Mouse (Mus musculus) G1E-ER4 (cell line): ENCODE results near the gene Azi2. TPM values are rescaled to one million over a fixed set of nuclear protein-coding genes. Genes with fewer than 3 reads are reported as not detected.

ENCODE experiments used
- GATA1 ChIP-seq: IDR thresholded peaks from one replicate; pipeline ENCODE4 v1.8.0; 2012; ENCODE audit warnings: low read length, inconsistent platforms
- polyA plus RNA-seq: library from polyadenylated mRNA; stranded (reverse); fragments of >175 nt; gene quantifications from 2 replicates; pipeline ENCODE4 v1.2.3, GENCODE M21; 2012

Azi2 gene
- polyA plus RNA-seq, result 68.4 and 86.5 TPM in 2 replicates

DNA sequence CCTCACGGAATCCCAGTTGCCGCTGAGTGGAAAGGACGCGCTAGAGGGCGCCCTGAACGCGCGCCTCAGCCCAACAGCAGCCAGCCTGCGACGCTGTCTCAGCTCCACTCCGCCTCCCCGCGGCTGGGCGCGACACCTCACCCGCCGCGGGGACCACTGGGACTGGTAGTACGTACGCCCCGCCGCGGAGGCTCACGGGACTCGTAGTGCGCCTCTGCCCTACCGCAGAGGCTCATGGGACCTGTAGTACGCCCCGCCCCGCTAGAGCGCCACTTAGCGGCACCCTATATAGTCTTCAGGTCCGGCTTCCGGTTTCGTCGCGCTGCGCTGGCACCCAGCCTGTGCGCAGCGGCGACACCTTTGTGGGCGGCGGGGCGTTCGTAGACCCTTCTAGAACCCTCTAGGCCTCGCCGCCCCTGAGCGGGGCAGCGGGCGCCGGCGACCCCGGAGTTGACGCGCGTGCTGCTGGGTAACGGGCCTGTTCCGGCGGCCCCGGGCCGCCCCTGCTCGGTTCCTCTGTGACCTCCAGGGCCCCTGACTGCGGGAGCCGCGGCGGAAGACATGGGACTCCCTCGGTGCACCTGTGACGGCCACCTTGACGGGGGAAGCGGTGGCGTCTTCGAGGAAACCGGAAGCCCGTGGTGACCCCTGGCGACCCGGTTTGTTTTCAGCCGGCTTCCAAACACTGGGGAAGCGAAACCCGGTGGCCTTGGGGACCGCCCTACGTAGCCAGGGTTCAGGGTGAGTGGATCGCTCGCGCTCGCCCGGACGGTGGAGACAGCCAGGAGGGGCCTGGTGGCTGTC is at the start of gene Azi2:
Azi2 (plus strand) TSS at position 282 of the 804 bp plus-strand sequence.
- no peak for TF ChIP-seq GATA1

DNA sequence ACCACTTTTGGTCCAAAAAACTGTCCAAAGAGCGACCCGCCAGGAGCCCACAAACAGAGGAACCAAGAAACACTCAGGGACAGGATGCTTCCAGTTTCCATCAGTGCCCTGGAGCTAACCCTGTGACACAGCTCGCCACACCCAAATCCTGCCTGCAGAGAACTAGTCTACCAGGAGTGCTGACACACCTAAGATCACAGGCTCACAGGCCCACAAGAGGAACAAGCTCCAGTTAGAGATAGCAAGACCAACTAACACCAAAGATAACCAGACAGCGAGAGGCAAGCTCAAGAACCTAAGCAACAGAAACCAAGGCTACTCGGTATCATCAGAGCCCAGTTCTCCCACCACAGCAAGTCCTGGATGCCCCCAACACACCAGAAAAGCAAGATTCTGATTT is 43.7 kb upstream of the Azi2 start:
- TF ChIP-seq GATA1, result no peak

DNA sequence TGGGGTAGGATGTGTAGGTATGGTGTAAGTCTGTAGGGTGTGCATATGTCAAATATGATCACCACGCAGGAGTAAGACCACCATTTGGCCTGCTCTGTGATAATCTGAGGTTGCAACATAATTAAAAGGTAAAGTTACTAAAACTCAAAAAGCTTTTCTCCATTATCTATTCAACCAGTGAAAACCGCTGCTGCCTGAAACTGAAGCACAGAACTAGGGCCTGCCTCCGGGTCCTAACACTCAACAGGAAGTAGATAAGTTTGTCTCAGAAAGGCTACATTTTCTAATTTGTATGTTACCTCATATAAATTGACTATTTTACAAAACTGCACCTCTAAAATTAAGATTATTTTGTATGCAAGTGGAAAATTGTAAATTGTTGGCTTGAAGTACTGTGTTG is 38.8 kb upstream of the Azi2 start:
- TF ChIP-seq GATA1, result no peak

DNA sequence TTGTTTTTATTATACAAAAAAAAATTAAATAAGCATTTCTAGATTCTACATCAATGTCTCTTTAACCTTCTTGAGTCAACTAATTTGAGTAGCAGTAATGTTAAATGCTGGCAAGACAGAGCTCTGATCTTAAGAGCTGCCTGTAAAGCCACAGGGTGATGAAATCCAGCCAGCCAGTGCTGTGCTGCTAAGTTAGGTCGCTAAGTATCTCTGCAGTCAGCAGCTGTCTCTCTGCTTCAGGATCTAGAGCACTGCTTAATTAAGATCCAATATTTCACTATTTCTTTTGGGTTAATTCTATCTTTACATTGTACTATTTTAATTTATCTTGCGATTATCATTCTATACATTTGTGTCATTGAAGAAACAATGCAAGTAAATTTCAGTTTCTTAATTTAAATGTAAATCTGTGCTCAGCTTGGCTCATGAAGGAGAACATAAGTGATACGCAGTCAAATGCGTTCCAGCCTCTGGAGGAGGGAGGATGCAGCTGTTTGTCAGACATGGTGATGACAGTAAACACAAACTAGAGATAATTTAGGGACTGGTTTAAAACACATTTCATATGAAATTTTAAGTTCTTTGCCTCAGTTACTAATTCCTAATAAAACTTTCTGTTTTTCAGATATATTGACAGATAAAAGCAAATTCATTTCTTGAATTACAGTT is 36.9 kb upstream of the Azi2 start:
- TF ChIP-seq GATA1, result no peak

DNA sequence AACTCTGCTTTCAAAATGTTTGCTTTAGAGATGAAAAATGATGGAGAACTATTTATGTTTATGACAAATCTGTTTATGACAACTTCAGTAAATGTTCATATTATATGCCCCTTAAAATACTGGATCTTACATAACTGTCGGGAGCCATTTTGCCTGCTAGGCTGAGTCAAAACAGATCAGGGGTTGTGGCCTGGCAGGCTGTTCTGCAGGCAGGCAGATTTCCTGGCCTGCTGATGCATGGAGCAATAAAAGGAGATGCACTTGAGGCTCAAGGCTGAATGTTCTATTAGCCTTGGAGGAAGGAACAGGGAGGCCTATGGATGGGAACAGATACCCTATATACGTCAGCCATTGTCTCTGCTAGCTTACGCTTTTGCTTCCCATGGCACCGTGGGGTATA is 36.4 kb upstream of the Azi2 start:
- no peak for TF ChIP-seq GATA1

DNA sequence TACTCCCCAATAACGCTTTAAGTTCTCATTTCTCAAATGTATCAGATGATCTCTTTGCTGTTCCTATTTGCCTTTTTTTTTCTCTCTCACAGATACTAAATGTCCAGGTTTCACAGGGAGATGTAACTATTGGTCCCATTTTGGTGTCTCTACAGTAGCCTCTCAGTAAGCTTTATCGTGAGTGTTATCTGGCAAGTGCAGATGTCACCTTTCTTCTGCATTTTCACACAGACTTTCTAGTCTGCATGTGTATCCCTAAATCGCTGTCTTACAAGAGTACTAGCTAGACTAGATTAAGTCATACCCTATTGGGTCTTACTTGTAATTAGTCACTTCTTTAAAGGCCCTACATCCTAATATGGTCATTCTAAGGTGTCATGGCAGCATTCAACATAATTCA is 27.4 kb upstream of the Azi2 start:
- no peak for TF ChIP-seq GATA1

DNA sequence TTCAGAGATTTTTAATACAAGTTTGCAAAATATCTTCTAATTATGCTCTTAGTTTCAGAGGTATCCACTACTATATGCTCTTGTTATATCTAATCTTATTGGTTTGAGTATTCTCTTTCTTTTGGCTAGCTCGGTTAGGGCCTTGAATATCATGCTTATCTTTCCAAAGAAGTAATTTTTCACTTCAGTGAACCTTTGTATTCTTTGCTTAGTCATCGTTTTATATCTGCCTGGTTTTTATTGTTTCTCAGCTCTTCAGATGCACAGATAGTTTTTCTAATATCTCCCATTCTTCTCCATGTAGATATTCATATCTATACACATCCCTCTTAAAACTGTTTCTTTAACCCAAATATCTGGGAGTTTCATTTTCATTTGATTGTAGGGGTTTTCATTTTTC is 15.3 kb upstream of the Azi2 start:
- no peak for TF ChIP-seq GATA1

DNA sequence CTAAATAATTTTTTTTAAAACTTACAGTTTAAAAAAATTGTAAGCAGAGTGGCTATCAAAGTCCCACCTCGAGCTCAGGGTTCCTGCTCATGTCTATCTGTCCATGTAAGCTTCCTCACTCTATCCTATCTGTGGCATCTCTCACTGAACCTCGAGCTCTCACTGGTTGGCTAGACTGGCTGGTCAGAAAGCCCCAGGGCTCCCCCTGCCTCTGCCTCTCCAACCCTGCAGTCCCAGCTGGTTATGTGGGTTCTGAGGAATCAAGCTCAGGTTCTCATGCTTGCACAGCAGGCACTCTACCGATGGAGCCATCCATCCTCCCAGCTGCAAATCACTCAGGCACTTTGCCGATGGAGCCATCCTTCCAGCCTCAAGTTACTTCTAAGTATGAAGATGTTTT is 10.8 kb upstream of the Azi2 start:
- no peak for TF ChIP-seq GATA1

DNA sequence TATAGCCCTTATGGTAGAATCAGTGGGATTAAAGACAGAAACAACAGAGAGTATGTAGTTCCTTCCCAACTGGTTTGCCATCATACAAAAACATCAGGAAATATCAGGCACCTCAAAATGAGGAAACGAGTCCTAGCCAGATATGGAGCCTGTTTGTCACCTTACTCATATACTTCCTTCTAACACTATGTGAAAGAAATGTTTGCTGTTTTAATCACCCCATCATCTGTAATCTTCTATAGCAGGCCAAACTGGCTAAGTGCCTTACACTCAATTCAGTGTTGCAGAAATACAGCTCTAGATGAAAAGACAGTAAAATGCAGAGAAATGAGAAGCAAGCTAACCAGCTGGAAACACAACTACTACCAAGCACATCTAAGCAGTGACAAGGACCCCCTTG is 10.0 kb upstream of the Azi2 start:
- no peak for TF ChIP-seq GATA1

DNA sequence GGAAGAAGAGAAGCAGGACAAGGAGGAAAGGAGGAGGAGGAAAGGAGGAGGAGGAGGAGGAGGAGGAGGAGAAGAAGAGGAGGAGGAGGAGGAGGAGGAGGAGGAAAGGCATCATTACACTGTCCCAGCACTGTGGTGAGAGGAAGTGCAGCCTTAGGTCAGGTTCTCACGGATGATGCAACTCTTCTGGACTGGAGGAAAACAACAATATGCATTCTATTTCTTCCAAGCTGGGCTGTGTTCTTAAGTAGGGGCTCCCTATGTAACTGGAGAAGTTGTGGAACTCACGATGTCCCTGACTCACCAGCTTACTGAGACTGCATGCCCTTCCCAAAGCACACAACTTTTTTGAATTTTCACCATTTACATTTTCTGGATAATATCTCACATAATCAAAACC is 8.6 kb upstream of the Azi2 start:
- TF ChIP-seq GATA1, result no peak

DNA sequence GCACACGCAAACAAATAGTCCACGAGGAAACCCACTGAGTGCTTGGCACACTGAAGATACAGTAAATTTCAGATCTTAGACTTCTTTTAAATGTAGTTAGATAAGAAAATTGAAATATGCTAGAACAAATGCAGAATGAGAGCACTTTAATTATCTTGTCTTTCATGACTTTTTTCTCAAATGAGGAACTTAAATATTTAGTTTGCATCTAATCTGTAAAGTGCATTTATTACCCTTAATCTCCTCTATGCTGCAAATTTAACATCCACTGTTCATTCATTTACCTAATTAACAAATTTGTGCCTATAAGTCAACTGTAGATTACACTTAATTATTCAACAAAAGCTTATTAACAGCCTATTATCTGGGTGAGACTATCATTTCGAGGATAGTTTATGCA is 5.3 kb upstream of the Azi2 start:
- TF ChIP-seq GATA1, result no peak

DNA sequence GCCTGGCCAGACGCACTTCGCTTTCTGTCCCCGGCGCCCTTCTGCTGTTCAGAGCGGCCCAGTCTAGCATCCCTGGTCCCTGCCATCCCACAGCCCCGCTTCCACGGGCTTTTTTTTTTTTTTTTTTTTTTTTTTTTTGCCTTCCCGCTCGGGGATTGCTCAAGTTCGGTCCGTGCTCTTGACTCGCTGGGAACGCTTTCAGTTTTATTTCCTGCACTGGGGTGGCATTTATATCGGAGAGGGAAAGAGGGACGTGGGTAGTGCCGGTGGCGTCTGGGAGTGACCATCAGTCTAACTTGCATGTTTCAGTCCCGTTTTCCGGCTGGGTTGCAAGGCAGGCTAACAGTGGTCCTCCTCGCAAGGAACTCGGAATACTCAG is 712 bp downstream of the Azi2 start:
- TF ChIP-seq GATA1, result no peak

DNA sequence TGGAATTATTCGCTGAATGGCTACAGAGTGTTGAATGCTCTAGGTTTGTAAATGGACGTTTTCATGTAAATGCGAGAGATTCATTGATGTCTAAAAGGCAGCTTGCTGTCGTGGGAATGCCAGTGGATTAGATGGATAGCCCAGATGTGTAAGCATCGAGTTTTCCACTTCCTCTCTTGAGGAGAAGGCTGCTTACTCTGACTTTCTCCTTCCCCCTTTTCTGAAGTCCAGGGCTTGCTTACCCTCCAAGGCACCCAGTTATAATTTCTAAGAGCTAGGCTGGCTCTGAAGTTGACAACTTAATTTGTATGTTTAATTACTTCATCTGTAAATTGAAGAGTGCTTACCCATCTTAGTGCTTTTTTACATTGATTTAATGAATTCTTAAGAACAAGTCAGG is 1.3 kb downstream of the Azi2 start:
- no peak for TF ChIP-seq GATA1

DNA sequence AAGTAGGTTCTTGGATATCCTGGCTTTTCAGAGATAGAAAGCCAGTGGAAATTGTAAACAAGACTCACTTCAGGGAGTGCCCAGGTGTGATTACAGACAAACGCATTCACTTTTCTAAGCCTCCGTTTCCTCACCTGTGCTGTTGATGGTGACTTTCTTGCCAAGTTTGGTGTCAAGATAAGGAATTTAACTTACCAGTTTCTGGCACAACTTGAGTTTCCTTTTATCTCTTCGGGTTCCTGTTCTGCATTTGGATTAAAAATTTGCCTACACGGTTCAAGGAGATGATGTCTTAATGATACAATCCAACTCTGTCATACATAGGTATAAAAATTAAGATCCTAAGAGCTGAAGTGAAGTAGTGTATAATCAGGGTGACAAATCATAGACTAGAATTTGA is 2.4 kb downstream of the Azi2 start:
- TF ChIP-seq GATA1, result no peak

DNA sequence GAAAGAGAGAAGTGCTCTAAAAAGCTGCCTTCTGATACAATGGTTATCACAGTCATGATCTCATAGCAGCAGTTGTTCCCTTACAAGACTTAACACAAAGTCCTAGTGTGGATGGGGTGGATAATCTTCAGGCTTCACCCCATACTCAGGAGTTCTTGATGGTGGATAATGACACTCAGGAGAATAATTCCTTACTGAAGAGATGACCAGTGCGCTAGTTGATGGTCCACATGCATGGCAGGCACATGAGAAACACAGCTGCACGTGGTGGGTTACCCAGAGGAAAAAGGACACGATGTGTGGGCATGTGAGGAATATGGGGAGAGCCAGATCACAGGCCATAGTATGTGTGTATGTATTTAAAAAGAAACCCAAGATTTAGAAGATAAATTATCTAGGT is 3.3 kb downstream of the Azi2 start:
- TF ChIP-seq GATA1, result no peak

DNA sequence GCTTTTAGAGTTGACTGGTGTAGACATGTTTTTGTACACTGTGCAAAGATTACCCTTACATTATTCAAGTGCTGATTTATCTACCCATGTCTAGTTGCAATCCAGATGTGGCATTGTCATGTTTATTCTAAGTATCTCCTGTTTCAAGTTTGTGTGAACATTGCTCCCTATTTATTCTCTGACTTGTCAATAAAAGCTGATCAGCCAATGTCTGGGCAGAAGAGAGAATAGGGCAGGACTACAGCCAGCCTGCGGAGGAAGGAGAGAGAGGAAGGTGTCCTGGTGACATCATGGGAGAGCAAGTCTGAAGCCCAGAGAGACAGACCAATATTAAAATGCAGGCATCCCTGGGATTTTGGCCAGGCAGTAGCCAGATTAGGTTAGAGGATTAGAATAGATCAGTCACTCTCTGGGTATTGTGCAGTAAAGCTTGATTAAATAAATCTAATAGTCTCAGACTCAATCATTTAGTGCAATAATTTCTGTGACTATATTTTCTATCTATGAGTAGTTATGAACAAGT is 4.8 kb downstream of the Azi2 start:
- no peak for TF ChIP-seq GATA1

DNA sequence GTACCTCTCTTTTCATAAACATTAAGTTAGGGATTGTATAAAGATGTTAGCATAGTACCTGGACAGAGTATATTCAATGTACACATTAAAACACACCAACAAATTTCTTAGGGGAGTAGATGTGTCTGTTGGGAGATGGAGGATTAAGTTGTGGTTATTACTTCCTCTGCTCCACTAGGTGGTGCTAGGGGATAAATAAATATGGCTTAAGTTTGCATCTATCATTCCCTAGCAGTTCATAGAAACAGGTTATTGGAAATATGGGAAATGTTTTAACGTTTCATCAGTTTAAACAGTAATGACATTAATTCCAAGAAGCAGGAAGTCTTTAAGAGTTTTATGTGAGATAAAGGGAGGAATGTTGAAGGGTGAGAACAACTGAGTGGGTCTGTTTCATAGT is 13.0 kb downstream of the Azi2 start:
- no peak for TF ChIP-seq GATA1

DNA sequence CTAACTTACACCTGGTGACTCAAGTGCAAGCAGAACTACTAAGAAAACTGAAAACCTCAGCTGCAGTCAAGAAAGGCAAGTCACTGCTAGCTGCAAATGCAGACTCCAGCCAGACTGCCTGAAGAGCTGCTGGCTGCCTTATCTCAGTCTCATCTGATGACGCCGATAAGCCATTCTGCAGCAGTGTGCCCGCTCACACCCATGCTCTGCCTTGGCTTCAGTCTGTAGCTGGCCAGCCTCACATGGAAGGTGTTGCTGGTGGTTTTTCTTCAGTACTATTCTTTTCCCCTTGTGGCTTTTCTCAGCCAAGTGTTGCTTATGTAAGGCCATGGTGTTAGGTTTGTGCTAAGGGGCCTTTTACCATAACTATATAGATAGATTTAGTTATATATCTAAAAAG is 18.8 kb downstream of the Azi2 start:
- TF ChIP-seq GATA1, result no peak
